Mouse (Mus musculus) bone marrow macrophage, adult 2 months (primary cell): ENCODE data around the gene Rad51b.

Source experiments
- CTCF ChIP-seq: IDR thresholded peaks from 2 replicates; pipeline ENCODE4 v1.5.1; 2012; ENCODE audit warnings: low read depth, mild to moderate bottlenecking, low read length, moderate library complexity
- POLR2A ChIP-seq: IDR thresholded peaks from 2 replicates; pipeline ENCODE4 v1.6.1; 2012; ENCODE audit warnings: mild to moderate bottlenecking, low read depth, low read length, borderline replicate concordance

- no peak for TF ChIP-seq POLR2A
- no peak for TF ChIP-seq CTCF
Observed at GRCm38 (mm10) chr12:79514680-79515079, 217.6 kb downstream of the Rad51b start.
